Mouse (Mus musculus) mouse embryonic stem cell (cell line): ENCODE results near the gene Tmcc1.

Experiments used
- in situ Hi-C, 2 experiments: fragments of 300-500 bp; cut with MboI; formaldehyde crosslinking; loops; 1 replicate in 1 of 2; 3 replicates in 1 of 2; pipeline ENCODE4 v1.14.3; 2019 to 2020; ENCODE audit warnings: low sequenced_read_pairs in 2 of 2, low pct_unique_long_range_greater_than_20kb in 1 of 2, mixed read lengths in 1 of 2; ENCODE audit not compliant: unreplicated experiment in 1 of 2

Tmcc1 gene

GRCm38 (mm10) chr6:115991108-115991880 lies 202.0 kb downstream of the Tmcc1 start:
- in situ Hi-C loops: no loop called here

DNA sequence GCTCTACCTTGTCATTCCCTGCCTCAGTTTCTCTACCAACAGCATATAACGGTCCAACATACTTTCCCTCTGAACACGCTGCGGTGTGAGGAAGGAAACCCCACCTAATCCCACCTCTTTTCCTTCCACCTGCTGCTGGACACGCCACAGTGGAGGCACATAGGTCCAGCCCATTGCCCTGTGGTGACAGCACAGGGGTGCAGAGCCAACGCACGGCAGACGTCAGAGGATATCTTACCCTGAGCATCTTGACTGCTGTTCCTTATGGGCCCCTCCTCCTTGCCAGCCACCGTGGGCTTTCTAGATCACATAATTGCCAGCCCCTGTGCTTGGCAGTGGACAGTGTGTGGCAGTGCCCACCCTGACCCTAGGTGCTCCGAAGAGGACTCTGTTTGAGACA lies 202.8 kb downstream of the Tmcc1 start:
- in situ Hi-C loops: no loop called here

- in situ Hi-C loops: no loop called here
Observed at GRCm38 (mm10) chr6:115990056-115990455, 203.2 kb downstream of the Tmcc1 start.

- in situ Hi-C loops: no loop called here
Observed at GRCm38 (mm10) chr6:115989607-115990006, 203.7 kb downstream of the Tmcc1 start.

- in situ Hi-C loops: no loop called here
Observed at GRCm38 (mm10) chr6:115989032-115989431, 204.3 kb downstream of the Tmcc1 start.

DNA sequence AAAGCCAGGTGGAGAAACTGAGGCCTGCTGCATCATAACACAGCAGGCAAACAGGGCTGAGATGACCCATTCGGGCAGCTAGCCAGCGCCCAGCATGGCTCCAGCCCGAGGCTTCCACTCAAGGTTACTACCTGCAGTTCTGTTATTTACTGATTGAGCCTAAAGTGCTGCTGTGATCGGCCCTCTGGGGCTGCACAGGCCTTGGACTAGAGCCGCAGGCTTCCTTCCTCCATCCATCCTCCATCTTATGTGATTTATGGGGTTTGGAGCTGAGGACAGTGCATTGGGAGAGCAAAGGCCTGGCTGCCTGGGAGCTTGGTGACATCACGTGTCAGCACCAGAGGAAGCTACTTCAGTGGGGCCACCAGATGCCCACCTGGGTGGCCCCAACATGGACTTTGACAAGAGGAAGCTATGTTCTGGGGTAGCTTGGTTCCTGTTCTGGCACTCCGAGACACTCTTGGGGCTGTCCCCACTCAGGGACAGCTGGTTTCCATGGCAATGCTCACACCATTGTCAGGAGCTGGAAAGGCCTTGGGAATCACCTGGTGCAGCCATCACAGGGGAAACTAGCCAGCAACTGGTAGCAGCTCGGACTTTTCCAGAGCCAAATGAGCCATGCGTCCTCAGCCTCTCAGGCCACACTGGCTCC lies 206.1 kb downstream of the Tmcc1 start:
- in situ Hi-C loops: no loop called here

- in situ Hi-C loops: no loop called here
Observed at GRCm38 (mm10) chr6:115986472-115987095, 206.7 kb downstream of the Tmcc1 start.

DNA sequence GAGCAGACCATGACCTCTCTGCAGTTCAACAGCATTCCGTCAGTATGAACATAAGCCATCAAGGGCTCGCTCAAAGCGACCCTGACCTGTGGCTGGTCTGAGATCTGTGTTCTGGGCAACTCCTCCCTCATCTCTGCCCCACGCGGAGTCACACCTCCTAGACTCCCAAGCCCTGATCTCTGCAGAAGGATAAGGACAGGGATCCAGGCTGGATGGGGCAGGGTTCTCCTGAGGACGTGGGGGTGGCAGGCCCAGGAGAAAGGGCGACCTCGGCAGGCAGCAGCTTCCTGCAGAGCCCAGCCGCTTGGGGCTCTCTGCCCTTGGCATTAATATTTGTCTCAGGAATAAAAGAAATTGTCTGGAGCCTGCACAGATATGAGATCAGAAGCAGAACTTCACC lies 207.7 kb downstream of the Tmcc1 start:
- in situ Hi-C loops: no loop called here

- in situ Hi-C loops: no loop called here
Observed at GRCm38 (mm10) chr6:115984580-115984979, 208.7 kb downstream of the Tmcc1 start.

DNA sequence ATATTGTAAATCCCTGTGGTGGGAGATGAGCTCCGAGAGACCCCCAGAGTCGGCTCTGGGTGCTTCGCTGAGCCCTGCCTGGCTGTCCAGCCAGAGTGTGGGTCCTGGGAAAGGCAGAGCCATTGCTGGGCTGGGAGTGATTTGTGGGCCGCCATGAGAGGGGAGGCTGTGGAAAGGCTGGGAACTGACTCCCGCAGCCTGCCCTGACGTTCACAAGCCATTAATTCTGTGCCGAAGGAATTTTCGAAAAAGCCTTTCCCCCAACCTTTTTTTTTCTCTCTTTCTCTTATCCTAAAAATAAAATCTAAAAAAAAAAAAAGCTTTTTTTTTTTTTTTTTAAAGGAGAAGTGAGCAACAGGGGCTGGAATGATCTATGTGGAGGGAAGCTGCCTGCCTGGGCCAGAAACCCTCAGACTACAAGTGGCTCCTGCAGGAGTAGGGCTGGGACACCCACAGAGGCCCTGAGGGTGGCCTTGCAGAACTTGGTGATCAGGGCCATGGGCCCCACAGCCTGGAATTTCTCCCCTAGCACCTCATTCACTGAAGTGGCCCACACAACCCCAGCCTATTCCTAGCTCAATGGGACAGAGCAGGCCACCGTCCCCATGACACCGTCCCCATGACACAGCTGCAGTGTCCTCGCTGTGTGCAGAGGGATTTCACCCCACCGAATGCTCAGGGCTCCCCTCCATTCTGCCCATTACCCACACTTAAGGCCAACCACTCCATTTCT lies 209.8 kb downstream of the Tmcc1 start:
- in situ Hi-C loops: no loop called here

DNA sequence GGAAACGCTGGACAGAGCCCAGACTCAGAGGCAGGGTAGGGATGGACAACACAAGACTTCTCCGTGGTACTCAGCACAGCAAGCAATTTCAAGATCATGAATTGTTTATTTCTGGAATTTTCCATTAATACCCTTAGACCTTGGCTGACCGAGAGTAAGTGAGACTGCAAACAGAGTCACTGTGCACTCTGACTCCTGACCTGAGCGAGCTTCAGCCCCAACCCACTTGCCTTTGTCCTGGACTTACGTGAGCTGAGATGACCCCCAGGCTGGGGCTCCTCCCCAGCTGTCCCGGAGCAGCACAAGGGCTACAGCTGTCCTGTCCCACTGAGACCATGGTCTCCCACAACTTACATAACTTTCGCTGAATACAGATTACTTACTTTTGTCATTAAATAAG lies 210.4 kb downstream of the Tmcc1 start:
- in situ Hi-C loops: no loop called here

- in situ Hi-C loops: no loop called here
Observed at GRCm38 (mm10) chr6:115978596-115978995, 214.7 kb downstream of the Tmcc1 start.

GRCm38 (mm10) chr6:115977810-115978209 lies 215.5 kb downstream of the Tmcc1 start:
- in situ Hi-C loops: no loop called here

GRCm38 (mm10) chr6:115975606-115976005 lies 217.7 kb downstream of the Tmcc1 start:
- in situ Hi-C loops: no loop called here

- in situ Hi-C loops: no loop called here
Observed at GRCm38 (mm10) chr6:115973881-115974662, 219.2 kb downstream of the Tmcc1 start.

- in situ Hi-C loops: no loop called here
Observed at GRCm38 (mm10) chr6:115973139-115973875, 220.0 kb downstream of the Tmcc1 start.

- in situ Hi-C loops: no loop called here
Observed at GRCm38 (mm10) chr6:115972083-115972764, 221.1 kb downstream of the Tmcc1 start.
